Mouse (Mus musculus) stomach, postnatal 0 days (tissue): ENCODE measurements around the gene Pipox. TPM values are rescaled to one million over a fixed set of nuclear protein-coding genes. Genes with fewer than 3 reads are reported as not detected.

Experiments
- ATAC-seq: fragments of 200-750 bp; cut with Nextera tagmentation; 2 replicates; pipeline ENCODE4 v1.8.0; 2017; ENCODE audit not compliant: low FRiP score, low TSS enrichment
- DNase-seq: peaks from one replicate; pipeline ENCODE4 v3.0.0-alpha.2; 2016; ENCODE audit warnings: low spot score
- H3K27ac ChIP-seq: fragments of 300-500 bp; sonication (generic); replicated peaks from 2 replicates; pipeline ENCODE4 v1.5.1; 2014; ENCODE audit warnings: mild to moderate bottlenecking, control low read depth
- H3K27me3 ChIP-seq: fragments of 300-500 bp; sonication (generic); 2 replicates; pipeline ENCODE4 v1.6.1; 2014; ENCODE audit warnings: low read length; ENCODE audit not compliant: control insufficient read depth, insufficient read depth
- H3K36me3 ChIP-seq: fragments of 300-500 bp; sonication (generic); 2 replicates; pipeline ENCODE4 v1.6.1; 2014; ENCODE audit warnings: low read length, mixed read lengths; ENCODE audit not compliant: control insufficient read depth, insufficient read depth
- H3K4me1 ChIP-seq: fragments of 300-500 bp; sonication (generic); replicated peaks from 2 replicates; pipeline ENCODE4 v1.6.1; 2014; ENCODE audit warnings: antibody characterized with exemption; ENCODE audit not compliant: control insufficient read depth, insufficient read depth
- H3K4me2 ChIP-seq: fragments of 300-500 bp; sonication (generic); replicated peaks from 2 replicates; pipeline ENCODE4 v1.6.1; 2014; ENCODE audit warnings: low read depth, mild to moderate bottlenecking, control low read depth, moderate library complexity
- H3K4me3 ChIP-seq: fragments of 300-500 bp; sonication (generic); 2 replicates; pipeline ENCODE4 v1.5.1; 2014; ENCODE audit warnings: low read depth, low read length, control low read depth
- H3K9ac ChIP-seq: fragments of 300-500 bp; sonication (generic); 2 replicates; pipeline ENCODE4 v1.6.1; 2014; ENCODE audit warnings: mild to moderate bottlenecking, low read length, control low read depth, mixed read lengths
- H3K9me3 ChIP-seq: fragments of 300-500 bp; sonication (generic); 2 replicates; pipeline ENCODE4 v1.6.1; 2016; ENCODE audit warnings: low read length; ENCODE audit not compliant: control insufficient read depth
- CTCF ChIP-seq: IDR thresholded peaks from 2 replicates; pipeline ENCODE4 v1.5.1; 2016; ENCODE audit warnings: antibody characterized with exemption, low read depth, mild to moderate bottlenecking, moderate library complexity
- EP300 ChIP-seq: optimal IDR thresholded peaks from 2 replicates; pipeline ENCODE3; 2016; ENCODE audit warnings: antibody characterized with exemption
- WGBS: fragments of 180-500 bp; shearing (Covaris S2); extraction: QIAGEN DNeasy Blood & Tissue Kit; methylation state at CpG from one replicate; pipeline ENCODE4 v1.1.7; 2014; 5-methylcytosine and 5-hydroxymethylcytosine counted together
- polyA plus RNA-seq: library from polyadenylated mRNA; unstranded; fragments of >200 nt; fragmentation: Nextera tagmentation; extraction: Ambion mirVana; gene quantifications from 2 replicates; pipeline ENCODE4 v1.2.1, GENCODE M21; 2015

Gene Pipox
- polyA plus RNA-seq, 1 experiment from 2014 or later = 8.4 TPM

DNA sequence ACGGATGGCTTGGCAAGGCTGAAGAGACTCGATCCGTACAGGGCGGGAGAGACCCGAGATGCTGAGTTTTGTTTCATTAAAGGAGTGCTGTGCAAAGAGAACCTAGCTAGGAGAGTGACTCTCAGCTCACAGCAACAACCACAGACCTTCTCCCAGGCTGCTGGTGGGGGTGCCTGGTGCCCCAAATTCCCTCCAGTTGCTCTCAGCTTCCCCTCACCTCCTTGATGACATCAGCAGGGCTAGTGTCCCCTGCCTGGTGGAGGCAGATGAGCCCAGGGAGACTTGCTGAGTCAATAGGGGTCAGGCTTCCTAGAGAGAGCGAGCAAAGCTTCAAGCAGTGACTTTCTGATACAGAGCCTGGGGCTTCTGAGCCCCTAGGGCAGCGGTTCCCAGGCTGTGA lies 21.2 kb downstream of the Pipox start:
- H3K9ac ChIP-seq = no peak overlapping the region
- H3K4me3 ChIP-seq = no peak overlapping the region
- no peaks in the 10 kb centered on the region for H3K9me3 ChIP-seq
- DNase-seq = no peak
- WGBS = 7% methylated on average over 7 of the region's 7 CpGs
- TF ChIP-seq EP300 (no peak), CTCF (no peak; the same call in 1 of the 2 replicates)
- no peak overlapping the region for H3K27ac ChIP-seq
- 0 out of 2 replicates have a peak, but pooled peaks cover 3% of the 10 kb centered on the region for H3K4me1 ChIP-seq
- H3K27me3 ChIP-seq = no peaks in the 10 kb centered on the region
- H3K36me3 ChIP-seq = no peaks in the 10 kb centered on the region
- ATAC-seq = no peak
- 0 out of 2 replicates have a peak overlapping the region, but pooled peaks have one; percentile 1 for H3K4me2 ChIP-seq

DNA sequence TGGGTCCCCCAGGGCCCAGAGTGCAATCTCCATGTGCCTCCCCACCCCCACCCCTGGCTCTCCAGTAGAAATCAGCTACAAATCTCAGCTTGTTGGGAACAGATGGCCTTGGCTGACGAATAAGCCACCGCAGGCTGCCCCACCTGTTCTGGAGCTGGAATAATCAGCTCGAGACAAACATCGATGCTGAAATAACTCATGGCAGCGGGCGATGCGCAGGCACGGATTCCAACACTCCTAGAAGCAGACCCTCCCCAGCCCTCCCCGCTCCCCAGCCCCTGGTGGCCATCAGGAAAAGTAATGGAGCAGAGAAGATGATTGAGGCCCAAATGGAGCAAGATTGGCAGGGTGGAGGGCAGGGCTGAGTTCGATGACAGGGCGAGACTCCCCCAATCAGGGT lies 21.7 kb downstream of the Pipox start:
- WGBS = 8% methylated on average over 11 of the region's 11 CpGs
- TF ChIP-seq CTCF (no peak; the same call in 1 of the 2 replicates), EP300 (no peak)
- ATAC-seq (no peak), DNase-seq (no peak)
- Histone ChIP-seq H3K9ac (no peak overlapping the region), H3K9me3 (no peaks in the 10 kb centered on the region), H3K27me3 (no peaks in the 10 kb centered on the region), H3K4me3 (no peak overlapping the region), H3K36me3 (no peaks in the 10 kb centered on the region), H3K27ac (no peak overlapping the region), H3K4me1 (0 out of 2 replicates have a peak, but pooled peaks cover 3% of the 10 kb centered on the region), H3K4me2 (0 out of 2 replicates have a peak overlapping the region, but pooled peaks have one; percentile 1)

DNA sequence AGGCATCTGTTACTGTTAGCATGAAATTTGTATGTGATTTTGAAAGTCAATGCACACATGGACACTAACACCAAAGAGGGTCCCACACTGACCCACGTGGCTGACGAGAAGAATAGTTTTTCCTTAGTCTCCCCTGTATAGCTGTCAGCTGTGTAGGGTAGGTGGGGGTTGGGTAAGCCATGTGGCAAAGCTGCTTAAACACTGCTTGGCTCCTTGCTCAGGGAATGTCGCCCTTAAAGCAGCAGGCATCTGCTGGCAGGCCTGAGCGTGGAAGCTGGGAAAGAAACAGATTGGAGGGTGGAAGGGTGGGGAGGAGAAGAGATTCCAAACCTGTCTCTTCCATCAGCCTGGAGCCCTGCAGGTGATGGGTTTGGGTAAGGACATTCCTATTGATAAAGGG lies 22.5 kb downstream of the Pipox start:
- H3K27ac ChIP-seq = no peak overlapping the region
- no peaks in the 10 kb centered on the region for H3K27me3 ChIP-seq
- H3K36me3 ChIP-seq = no peaks in the 10 kb centered on the region
- ATAC-seq (no peak), DNase-seq (no peak)
- TF ChIP-seq CTCF (no peak), EP300 (no peak)
- H3K9me3 ChIP-seq = no peaks in the 10 kb centered on the region
- WGBS = 32% methylated on average over 4 of the region's 4 CpGs
- 0 out of 2 replicates have a peak, but pooled peaks cover 3% of the 10 kb centered on the region for H3K4me1 ChIP-seq
- H3K4me3 ChIP-seq = no peak overlapping the region
- no peak overlapping the region for H3K9ac ChIP-seq
- H3K4me2 ChIP-seq = no peak overlapping the region

DNA sequence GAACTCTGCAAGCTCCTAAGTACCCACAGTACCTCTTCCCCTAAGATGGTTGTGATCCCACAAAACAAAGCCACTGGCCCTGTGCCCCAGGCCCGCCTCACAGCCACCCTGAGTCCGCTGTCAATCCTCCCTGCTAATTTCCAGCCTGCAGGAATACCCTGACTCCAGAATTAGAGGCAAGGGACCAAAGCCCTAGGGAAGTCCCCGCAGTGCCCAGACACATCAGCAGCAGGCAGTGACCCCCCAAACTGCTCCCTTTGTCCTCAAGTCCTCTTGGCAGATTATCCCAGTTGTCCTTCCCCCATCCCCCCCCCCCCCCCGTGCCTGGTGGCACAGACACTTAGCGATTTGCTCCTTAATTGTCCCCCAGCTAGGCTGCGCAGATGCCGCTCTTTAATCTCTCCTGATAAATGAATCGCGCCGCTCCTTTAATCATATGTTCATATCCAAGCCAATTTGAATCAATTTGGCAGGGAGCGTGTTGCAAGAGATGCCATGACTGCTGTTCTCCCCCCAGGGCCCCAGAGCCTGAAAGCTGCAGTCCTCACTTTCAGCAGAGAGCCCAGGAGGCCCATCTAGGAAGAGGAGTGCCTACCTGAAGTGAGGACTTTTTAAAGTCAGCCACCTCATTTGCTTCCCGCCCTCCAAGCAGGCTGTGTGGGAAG lies 26.3 kb downstream of the Pipox start:
- DNase-seq = no peak
- H3K27ac ChIP-seq = no peak overlapping the region
- H3K9ac ChIP-seq = 0 out of 2 replicates have a peak overlapping the region, but pooled peaks have one; percentile 31
- no peak overlapping the region for H3K4me2 ChIP-seq
- no peak for TF ChIP-seq EP300
- no peak for TF ChIP-seq CTCF
- H3K9me3 ChIP-seq = no peaks in the 10 kb centered on the region
- WGBS = 33% methylated on average over 11 of the region's 12 CpGs
- peaks cover 4% of the 10 kb centered on the region; the same call in 1 of the 2 replicates for H3K36me3 ChIP-seq
- H3K4me3 ChIP-seq = no peak overlapping the region
- H3K4me1 ChIP-seq = 0 out of 2 replicates have a peak, but pooled peaks cover 3% of the 10 kb centered on the region
- ATAC-seq = no peak
- H3K27me3 ChIP-seq = no peaks in the 10 kb centered on the region

- ATAC-seq (no peak), DNase-seq (no peak)
- no peak overlapping the region for H3K4me3 ChIP-seq
- H3K27ac ChIP-seq = no peak overlapping the region
- H3K36me3 ChIP-seq = peaks cover 8% of the 10 kb centered on the region; the same call in 1 of the 2 replicates
- H3K9me3 ChIP-seq = no peaks in the 10 kb centered on the region
- TF ChIP-seq EP300 (no peak), CTCF (no peak)
- H3K4me2 ChIP-seq = no peak overlapping the region
- WGBS = 67% methylated on average over 12 of the region's 12 CpGs
- H3K27me3 ChIP-seq = no peaks in the 10 kb centered on the region
- no peaks in the 10 kb centered on the region for H3K4me1 ChIP-seq
- H3K9ac ChIP-seq = no peak overlapping the region
Measured at GRCm38 (mm10) chr11:77864771-77865170, 29.1 kb downstream of the Pipox start.

DNA sequence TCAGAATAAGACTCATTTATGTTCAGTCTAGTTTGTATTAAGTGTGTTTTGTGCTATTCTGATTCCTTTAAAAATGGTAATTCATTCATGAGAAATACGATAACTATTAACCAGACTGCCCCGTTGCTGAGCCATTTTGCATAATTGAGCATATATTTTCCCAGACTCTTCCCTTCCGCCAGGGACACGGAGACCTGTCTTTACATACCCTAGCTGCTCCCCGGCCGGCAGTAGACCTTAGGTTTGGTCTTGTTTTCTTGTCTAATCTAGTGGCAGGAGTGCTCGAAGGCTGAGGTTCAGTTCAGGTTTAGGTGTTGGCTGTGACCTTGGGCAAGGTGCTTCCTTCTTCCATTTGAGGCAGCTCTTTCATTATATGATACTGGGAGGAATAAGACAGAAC lies 31.0 kb downstream of the Pipox start:
- no peak overlapping the region for H3K9ac ChIP-seq
- H3K9me3 ChIP-seq = no peaks in the 10 kb centered on the region
- no peak for DNase-seq
- H3K4me1 ChIP-seq = no peaks in the 10 kb centered on the region
- ATAC-seq = no peak
- no peaks in the 10 kb centered on the region for H3K27me3 ChIP-seq
- no peak overlapping the region for H3K4me2 ChIP-seq
- TF ChIP-seq EP300 (no peak), CTCF (no peak)
- no peak overlapping the region for H3K27ac ChIP-seq
- H3K36me3 ChIP-seq = peaks cover 15% of the 10 kb centered on the region
- 80% methylated on average over 7 of the region's 7 CpGs for WGBS
- H3K4me3 ChIP-seq = no peak overlapping the region
